22 mouse cellular contexts compared by ENCODE assay signal in the genomic region with DNA sequence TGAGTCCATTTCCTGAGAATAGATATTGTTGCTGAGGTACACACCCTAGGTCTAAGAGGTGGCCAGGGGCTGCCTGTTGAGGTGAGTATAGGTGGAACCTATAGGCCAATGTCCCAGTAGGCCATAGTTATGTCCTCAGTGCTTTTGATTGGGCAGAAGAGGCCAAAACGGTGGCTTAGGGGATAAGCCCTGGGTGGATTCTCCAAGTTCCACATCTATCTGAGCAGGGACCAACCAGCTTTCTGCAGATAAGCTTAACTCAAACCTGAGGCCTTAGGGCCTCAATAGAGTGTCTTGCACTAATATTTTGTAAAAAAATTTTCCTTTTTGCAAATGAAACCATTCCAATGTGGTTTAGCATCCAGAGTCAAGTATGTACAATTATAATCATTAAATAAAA.
DNase-seq lines count a peak whose midpoint lies in the region; ATAC-seq and TF ChIP-seq lines count a peak whose summit lies in the region.
"Had no signal": no experiment of that assay in that cellular context is flagged by ENCODE, and none has a peak within 500 bp of the region (broad histone marks: within the 10 kb centered on the region; RNA-seq: fewer than 3 reads in every experiment).

No protein-coding gene starts in this region.

- 21% methylated on average over 1 of the region's 1 CpGs for WGBS in liver, embryonic 14.5 days (ENCODE audit: insufficient replicate concordance)
- 15% methylated on average over 1 of the region's 1 CpGs for WGBS in liver, embryonic 16.5 days (ENCODE audit: insufficient replicate concordance)
- WGBS in liver, postnatal 0 days (ENCODE audit: insufficient replicate concordance), result 40% methylated on average over 1 of the region's 1 CpGs

- peak; percentile 55; the same call in 1 of the 2 replicates for ATAC-seq in liver, embryonic 14.5 days (ENCODE audit: insufficient read depth)
- ATAC-seq in liver, embryonic 16.5 days (ENCODE audit: low read depth), result peak; percentile 58
- ATAC-seq in liver, postnatal 0 days, result no peak
- ATAC-seq in erythroblast, adult 5-6 weeks (replicated peaks; ENCODE audit: low FRiP score, poor library complexity, severe bottlenecking), result 0 out of 2 replicates have a peak, but pooled peaks have one; percentile 61
- ATAC-seq in erythroid progenitor cell, adult 5-6 weeks (replicated peaks; ENCODE audit: low FRiP score, poor library complexity, severe bottlenecking), result peak; percentile 48; the same call in 1 of the 2 replicates
- ATAC-seq: forebrain, embryonic 14.5 days; forebrain, embryonic 16.5 days had no signal

- H3K4me1 ChIP-seq in liver, embryonic 14.5 days (replicated peaks; ENCODE audit: control insufficient read depth in 2 of 2, insufficient read depth in 2 of 2, low read length in 1 of 2), result peaks cover 2 to 3% of the 10 kb centered on the region in 2 experiments; a peak in 3 of 4 replicates
- H3K4me1 ChIP-seq in liver, embryonic 16.5 days (ENCODE audit: control insufficient read depth, low read depth, low read length), result peaks cover 4% of the 10 kb centered on the region
- H3K4me1 ChIP-seq in liver, postnatal 0 days (ENCODE audit: insufficient read depth), result no peaks in the 10 kb centered on the region; the same call in 1 of the 2 replicates
- H3K4me1 ChIP-seq: embryonic facial prominence, embryonic 15.5 days; forebrain, embryonic 10.5 days; forebrain, embryonic 12.5 days had no signal

- H3K36me3 ChIP-seq in liver, embryonic 14.5 days (replicated peaks; ENCODE audit: control insufficient read depth, insufficient read depth, low read depth), result no peaks in the 10 kb centered on the region
- H3K36me3 ChIP-seq in liver, embryonic 16.5 days (ENCODE audit: control insufficient read depth, insufficient read depth), result no peaks in the 10 kb centered on the region
- no peaks in the 10 kb centered on the region for H3K36me3 ChIP-seq in liver, postnatal 0 days (replicated peaks; ENCODE audit: insufficient read depth, low read length)
- H3K36me3 ChIP-seq: embryonic facial prominence, embryonic 13.5 days; embryonic facial prominence, embryonic 15.5 days; forebrain, embryonic 10.5 days; forebrain, embryonic 12.5 days had no signal

- no peaks in the 10 kb centered on the region for H3K9me3 ChIP-seq in liver, embryonic 14.5 days (ENCODE audit: control insufficient read depth, low read length)
- no peaks in the 10 kb centered on the region for H3K9me3 ChIP-seq in liver, embryonic 16.5 days (replicated peaks; ENCODE audit: control insufficient read depth, low read length)
- H3K9me3 ChIP-seq in liver, postnatal 0 days (ENCODE audit: low read length), result no peaks in the 10 kb centered on the region
- H3K9me3 ChIP-seq: embryonic facial prominence, embryonic 13.5 days; embryonic facial prominence, embryonic 15.5 days; forebrain, embryonic 10.5 days; forebrain, embryonic 12.5 days had no signal

- no peaks in the 10 kb centered on the region for H3K27me3 ChIP-seq in liver, embryonic 14.5 days (ENCODE audit: control insufficient read depth, insufficient read depth, low read length)
- no peaks in the 10 kb centered on the region for H3K27me3 ChIP-seq in liver, embryonic 16.5 days (ENCODE audit: control insufficient read depth, insufficient read depth, low read depth, low read length)
- H3K27me3 ChIP-seq in liver, postnatal 0 days (ENCODE audit: insufficient read depth, low read length), result no peaks in the 10 kb centered on the region
- H3K27me3 ChIP-seq: embryonic facial prominence, embryonic 15.5 days; forebrain, embryonic 12.5 days had no signal

- no peak for TF ChIP-seq EP300 in liver, embryonic 14.5 days (IDR thresholded peaks at IDR 0.05; ENCODE audit: low read depth)
- TF ChIP-seq EP300 in liver, postnatal 0 days (IDR thresholded peaks at IDR 0.05; ENCODE audit: low read depth), result no peak; the same call in 1 of the 2 replicates

- no peak for TF ChIP-seq CTCF in liver, embryonic 14.5 days (IDR thresholded peaks at IDR 0.05; ENCODE audit: low read depth)
- TF ChIP-seq CTCF in liver, postnatal 0 days (IDR thresholded peaks at IDR 0.05; ENCODE audit: low read depth), result no peak

- H3K4me2 ChIP-seq in liver, embryonic 14.5 days (ENCODE audit: low read depth), result no peak overlapping the region
- no peak overlapping the region for H3K4me2 ChIP-seq in liver, embryonic 16.5 days (ENCODE audit: low read depth, low read length)
- no peak overlapping the region for H3K4me2 ChIP-seq in liver, postnatal 0 days (ENCODE audit: low read depth, low read length)
- H3K4me2 ChIP-seq: embryonic facial prominence, embryonic 13.5 days; embryonic facial prominence, embryonic 15.5 days; forebrain, embryonic 12.5 days had no signal

- H3K4me3 ChIP-seq in liver, embryonic 14.5 days (ENCODE audit: insufficient read depth in 1 of 2, low read depth in 2 of 2, low read length in 2 of 2), result no peak overlapping the region
- no peak overlapping the region for H3K4me3 ChIP-seq in liver, embryonic 16.5 days (ENCODE audit: low read depth, low read length)
- H3K4me3 ChIP-seq in liver, postnatal 0 days (ENCODE audit: low read depth, low read length), result no peak overlapping the region
- H3K4me3 ChIP-seq: embryonic facial prominence, embryonic 13.5 days; embryonic facial prominence, embryonic 15.5 days; forebrain, embryonic 10.5 days; forebrain, embryonic 12.5 days had no signal

- no peak overlapping the region for H3K27ac ChIP-seq in liver, embryonic 14.5 days
- H3K27ac ChIP-seq in liver, embryonic 16.5 days (ENCODE audit: low read length), result no peak overlapping the region
- no peak overlapping the region for H3K27ac ChIP-seq in liver, postnatal 0 days (ENCODE audit: low read depth)
- H3K27ac ChIP-seq: embryonic facial prominence, embryonic 13.5 days; embryonic facial prominence, embryonic 15.5 days; forebrain, embryonic 10.5 days; forebrain, embryonic 12.5 days had no signal

- no peak for DNase-seq in liver, embryonic 14.5 days (ENCODE audit: low read depth in 3 of 3, low spot score in 3 of 3)
- DNase-seq in liver, result no peak
- DNase-seq in liver, postnatal 0 days, result no peak
- no peak for DNase-seq in kidney, postnatal 4 days
- DNase-seq in embryo, embryonic 9.5 days (ENCODE audit: extremely low spot score), result no peak
- DNase-seq: adrenal gland, adult 8-10 months; adrenal gland, postnatal 14 days; adrenal gland, postnatal 36 days; cerebellum, adult 11-12 months; cerebellum, adult 2 months; cerebellum, adult 9-10 months; cerebellum, postnatal 10 days; cerebellum, postnatal 25 days had no signal

- H3K9ac ChIP-seq in liver, embryonic 14.5 days (replicated peaks), result no peak overlapping the region
- H3K9ac ChIP-seq in liver, embryonic 16.5 days (ENCODE audit: low read depth, low read length), result no peak overlapping the region
- no peak overlapping the region for H3K9ac ChIP-seq in liver, postnatal 0 days (replicated peaks)
- H3K9ac ChIP-seq: embryonic facial prominence, embryonic 13.5 days; embryonic facial prominence, embryonic 15.5 days; forebrain, embryonic 12.5 days had no signal
